Mouse (Mus musculus): ENCODE data around the gene Exosc5. TPM values are rescaled to one million over a fixed set of nuclear protein-coding genes. Genes with fewer than 3 reads are reported as not detected.

The Exosc5 gene
- total and polyA plus RNA-seq, 3 experiments, result 105 to 125 (median 123) TPM

- Histone ChIP-seq H3K27me3 (replicated peaks) (no peaks in the 10 kb centered on the region), H3K27ac (ENCODE audit: insufficient read depth, low read depth) (no peak overlapping the region), H3K9ac (ENCODE audit: insufficient read depth, low read depth) (no peak overlapping the region), H3K9me3 (replicated peaks; ENCODE audit: low read length) (peaks cover 3% of the 10 kb centered on the region), H3K36me3 (replicated peaks in 1 of 2; ENCODE audit: control insufficient read depth in 1 of 2, insufficient read depth in 1 of 2, low read length in 1 of 2) (peaks cover 48 to 74% of the 10 kb centered on the region in 2 experiments), H3K4me2 (ENCODE audit: insufficient read depth, low read depth, poor library complexity, severe bottlenecking) (no peak overlapping the region), H3K4me3 (replicated peaks in 1 of 3; ENCODE audit: low read depth in 2 of 3, low read length in 2 of 3, poor library complexity in 1 of 3) (no peak overlapping the region), H3K79me2 (replicated peaks; ENCODE audit: control insufficient read depth, extremely low read depth, insufficient read depth, poor library complexity, severe bottlenecking) (no peaks in the 10 kb centered on the region), H3K4me1 (ENCODE audit: control insufficient read depth in 1 of 2, insufficient read depth in 2 of 2) (peaks cover 0 to 3% of the 10 kb centered on the region in 2 experiments; a peak in 1 of 4 replicates)
- no peak for DNase-seq (ENCODE audit: extremely low read depth)
- in situ Hi-C loops (cut with MboI; ENCODE audit: low pct_ligation_motif_present, low pct_unique_long_range_greater_than_20kb, low sequenced_read_pairs) (no loop called here), dilution Hi-C loops (cut with MboI; ENCODE audit: extremely low pct_ligation_motif_present, extremely low pct_unique_long_range_greater_than_20kb, low sequenced_read_pairs) (no loop called here)
- TF ChIP-seq ZMIZ1 (IDR thresholded peaks at IDR 0.05; ENCODE audit: low read depth, low read length), result no peak
Measured at GRCm38 (mm10) chr7:25669631-25670030, 10.7 kb downstream of the Exosc5 start.

- no peaks in the 10 kb centered on the region for H3K79me2 ChIP-seq (replicated peaks; ENCODE audit: control insufficient read depth, extremely low read depth, insufficient read depth, poor library complexity, severe bottlenecking)
- H3K27ac ChIP-seq (ENCODE audit: insufficient read depth, low read depth), result no peak overlapping the region
- H3K4me1 ChIP-seq (ENCODE audit: control insufficient read depth in 1 of 2, insufficient read depth in 2 of 2), result peaks cover 0 to 3% of the 10 kb centered on the region in 2 experiments; a peak in 1 of 4 replicates
- dilution Hi-C loops (cut with MboI; ENCODE audit: extremely low pct_ligation_motif_present, extremely low pct_unique_long_range_greater_than_20kb, low sequenced_read_pairs) (no loop called here), in situ Hi-C loops (cut with MboI; ENCODE audit: low pct_ligation_motif_present, low pct_unique_long_range_greater_than_20kb, low sequenced_read_pairs) (no loop called here)
- no peak overlapping the region for H3K4me3 ChIP-seq (replicated peaks in 1 of 3; ENCODE audit: low read depth in 2 of 3, low read length in 2 of 3, poor library complexity in 1 of 3)
- peaks cover 44 to 69% of the 10 kb centered on the region in 2 experiments for H3K36me3 ChIP-seq (replicated peaks in 1 of 2; ENCODE audit: control insufficient read depth in 1 of 2, insufficient read depth in 1 of 2, low read length in 1 of 2)
- no peak overlapping the region for H3K4me2 ChIP-seq (ENCODE audit: insufficient read depth, low read depth, poor library complexity, severe bottlenecking)
- no peak for DNase-seq (ENCODE audit: extremely low read depth)
- no peaks in the 10 kb centered on the region for H3K27me3 ChIP-seq (replicated peaks)
- H3K9ac ChIP-seq (ENCODE audit: insufficient read depth, low read depth), result no peak overlapping the region
- TF ChIP-seq ZKSCAN1 (IDR thresholded peaks at IDR 0.05; ENCODE audit: borderline replicate concordance, low read depth, low read length), result no peak
- TF ChIP-seq JUND (conservative IDR thresholded peaks at IDR 0.05; ENCODE audit: low read depth, low read length), result no peak
- TF ChIP-seq MEF2A (IDR thresholded peaks at IDR 0.05; ENCODE audit: borderline replicate concordance, low read depth, low read length), result no peak
- TF ChIP-seq POLR2AphosphoS2 (IDR thresholded peaks at IDR 0.05; ENCODE audit: low read depth, low read length), result no peak
- no peak for TF ChIP-seq NRF1 (IDR thresholded peaks at IDR 0.05; ENCODE audit: low read depth, low read length)
- TF ChIP-seq BHLHE40 (IDR thresholded peaks at IDR 0.05; ENCODE audit: low read depth, low read length), result no peak
- TF ChIP-seq MXI1 (IDR thresholded peaks at IDR 0.05; ENCODE audit: low read depth, low read length), result no peak
- no peak for TF ChIP-seq IRF4 (IDR thresholded peaks at IDR 0.05; ENCODE audit: low read depth, low read length)
- no peak for TF ChIP-seq HCFC1 (IDR thresholded peaks at IDR 0.05; ENCODE audit: low read depth, low read length)
- TF ChIP-seq USF2 (conservative IDR thresholded peaks at IDR 0.05; ENCODE audit: low read depth, low read length), result no peak
- no peak for TF ChIP-seq ZNF384 (IDR thresholded peaks at IDR 0.05; ENCODE audit: low read depth, low read length)
- TF ChIP-seq POLR2A (IDR thresholded peaks at IDR 0.05; ENCODE audit: low read depth, low read length), result no peak
- TF ChIP-seq TBP (conservative IDR thresholded peaks at IDR 0.05; ENCODE audit: low read depth, low read length), result no peak
- H3K9me3 ChIP-seq (replicated peaks; ENCODE audit: low read length), result peaks cover 3% of the 10 kb centered on the region
Measured at GRCm38 (mm10) chr7:25670096-25670495, 11.1 kb downstream of the Exosc5 start.

GRCm38 (mm10) chr7:25671686-25672085 lies 12.7 kb downstream of the Exosc5 start:
- no peak for DNase-seq (ENCODE audit: extremely low read depth)
- Histone ChIP-seq H3K9ac (ENCODE audit: insufficient read depth, low read depth) (no peak overlapping the region), H3K27me3 (replicated peaks) (no peaks in the 10 kb centered on the region), H3K9me3 (replicated peaks; ENCODE audit: low read length) (peaks cover 3% of the 10 kb centered on the region), H3K4me1 (ENCODE audit: control insufficient read depth in 1 of 2, insufficient read depth in 2 of 2) (peaks cover 0 to 3% of the 10 kb centered on the region in 2 experiments; a peak in 1 of 4 replicates), H3K4me2 (ENCODE audit: insufficient read depth, low read depth, poor library complexity, severe bottlenecking) (no peak overlapping the region), H3K79me2 (replicated peaks; ENCODE audit: control insufficient read depth, extremely low read depth, insufficient read depth, poor library complexity, severe bottlenecking) (no peaks in the 10 kb centered on the region), H3K36me3 (replicated peaks in 1 of 2; ENCODE audit: control insufficient read depth in 1 of 2, insufficient read depth in 1 of 2, low read length in 1 of 2) (peaks cover 28 to 53% of the 10 kb centered on the region in 2 experiments), H3K4me3 (replicated peaks in 1 of 3; ENCODE audit: low read depth in 2 of 3, low read length in 2 of 3, poor library complexity in 1 of 3) (no peak overlapping the region), H3K27ac (ENCODE audit: insufficient read depth, low read depth) (no peak overlapping the region)
- TF ChIP-seq E2F4 (IDR thresholded peaks at IDR 0.05; ENCODE audit: insufficient replicate concordance, low read depth, low read length) (no peak), MEF2A (IDR thresholded peaks at IDR 0.05; ENCODE audit: borderline replicate concordance, low read depth, low read length) (no peak), NRF1 (IDR thresholded peaks at IDR 0.05; ENCODE audit: low read depth, low read length) (no peak), ZKSCAN1 (IDR thresholded peaks at IDR 0.05; ENCODE audit: borderline replicate concordance, low read depth, low read length) (no peak), MYC (IDR thresholded peaks at IDR 0.05; ENCODE audit: low read depth, low read length) (no peak), ZC3H11A (IDR thresholded peaks at IDR 0.05; ENCODE audit: low read depth, low read length) (no peak)
- in situ Hi-C loops (cut with MboI; ENCODE audit: low pct_ligation_motif_present, low pct_unique_long_range_greater_than_20kb, low sequenced_read_pairs), result no loop called here
- dilution Hi-C loops (cut with MboI; ENCODE audit: extremely low pct_ligation_motif_present, extremely low pct_unique_long_range_greater_than_20kb, low sequenced_read_pairs), result no loop called here
